Mouse (Mus musculus) 416B (cell line): ENCODE results near the gene Nkx2-9.

Experiments used
- DNase-seq: peaks from one replicate; pipeline ENCODE4 v3.0.0; 2011; ENCODE audit warnings: low read depth

The Nkx2-9 gene

GRCm38 (mm10) chr12:56612761-56613437, at the start of gene Nkx2-9:
Nkx2-9 (minus strand) TSS chr12:56613284.
- no peak for DNase-seq

DNA sequence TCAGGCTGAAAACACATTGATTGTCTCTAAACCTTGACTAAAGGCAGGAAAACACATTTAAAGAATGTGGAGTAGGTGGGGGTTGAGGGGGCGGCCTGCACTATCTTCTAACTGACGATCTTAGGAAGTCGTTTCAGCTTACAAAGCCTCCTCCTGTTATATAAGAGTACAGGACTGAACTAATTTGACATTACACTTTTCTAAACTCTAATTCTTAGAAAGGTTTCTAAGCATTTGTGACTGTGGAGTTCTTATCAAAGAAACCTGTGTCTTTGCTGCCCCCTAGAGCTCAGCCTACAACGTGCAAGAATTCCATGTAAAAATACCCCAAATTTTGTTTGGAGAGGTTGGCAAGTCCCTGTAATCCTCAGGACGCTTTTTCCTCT, 24.1 kb upstream of the Nkx2-9 start:
- peak; percentile 68 for DNase-seq

DNA sequence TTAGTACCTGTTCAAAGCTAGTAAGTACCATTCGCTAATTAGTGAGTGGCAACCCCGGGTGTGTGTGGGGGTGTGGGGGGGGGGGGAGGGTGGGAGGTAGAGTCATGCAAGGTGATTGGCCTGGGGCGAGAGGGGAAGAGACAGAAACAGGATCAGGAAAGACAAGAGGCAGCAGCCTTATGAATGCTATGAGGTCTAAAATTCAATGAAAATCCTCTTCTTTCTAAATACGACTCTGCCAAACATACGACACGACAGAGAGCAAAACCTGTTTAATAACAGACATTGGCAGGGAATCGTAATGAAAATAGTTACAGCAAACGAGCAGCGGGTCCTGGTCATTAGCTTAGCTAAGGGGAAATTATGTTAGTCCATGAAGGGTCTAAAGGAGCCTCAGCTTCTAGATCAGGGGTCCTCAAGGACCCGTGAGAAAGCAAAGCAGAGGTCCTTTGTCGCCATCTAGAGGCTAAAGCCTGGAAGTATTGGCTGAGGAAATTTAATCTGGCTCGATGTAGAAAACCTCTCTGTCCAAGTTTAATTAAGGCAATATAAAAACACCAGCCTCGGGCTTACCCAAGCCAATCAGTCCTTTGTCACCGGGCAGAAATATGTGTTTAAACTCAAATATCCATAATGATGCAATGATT, 23.6 kb upstream of the Nkx2-9 start:
- DNase-seq: peak; percentile 56

DNA sequence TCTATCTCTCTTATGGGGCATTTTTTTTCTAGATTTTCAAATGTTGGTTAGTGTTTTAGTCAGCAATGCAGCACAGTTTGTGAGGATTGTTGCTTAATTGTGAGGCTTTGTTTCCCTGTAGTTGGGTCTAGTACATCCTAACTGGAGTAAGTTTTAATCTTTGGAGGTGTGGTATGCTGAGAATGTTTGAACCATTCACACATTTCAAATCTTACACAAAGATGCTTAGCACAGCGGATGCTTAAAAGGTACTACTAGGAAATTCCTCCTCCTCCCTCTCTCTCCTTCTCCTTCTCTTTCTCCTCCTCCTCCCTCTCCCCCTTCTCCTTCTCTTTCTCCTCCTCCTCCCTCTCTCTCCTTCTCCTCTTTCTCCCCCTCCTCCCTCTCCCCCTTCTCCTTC, 3.0 kb upstream of the Nkx2-9 start:
- DNase-seq: no peak

GRCm38 (mm10) chr12:56615391-56615790, 2.3 kb upstream of the Nkx2-9 start:
- no peak for DNase-seq

DNA sequence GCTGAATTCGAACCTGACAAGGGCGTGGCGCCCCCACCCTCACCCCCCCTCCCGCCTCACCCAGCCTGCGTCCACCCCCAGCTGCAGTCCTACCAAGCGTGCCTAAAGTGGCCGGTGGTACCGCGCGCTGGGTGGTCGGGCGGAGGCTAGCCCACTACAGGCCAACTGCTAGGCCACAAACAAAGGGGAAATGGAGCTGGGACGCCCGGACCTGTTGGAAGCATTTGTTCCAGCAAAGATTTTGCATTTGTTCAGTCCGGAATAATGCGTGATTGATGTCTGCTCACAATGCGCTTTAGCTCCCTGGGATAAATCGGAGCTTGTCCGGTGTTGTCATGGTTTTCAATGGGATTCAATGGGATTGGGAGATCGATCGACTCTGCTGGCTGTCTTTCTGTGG, 1.4 kb upstream of the Nkx2-9 start:
- DNase-seq: no peak

DNA sequence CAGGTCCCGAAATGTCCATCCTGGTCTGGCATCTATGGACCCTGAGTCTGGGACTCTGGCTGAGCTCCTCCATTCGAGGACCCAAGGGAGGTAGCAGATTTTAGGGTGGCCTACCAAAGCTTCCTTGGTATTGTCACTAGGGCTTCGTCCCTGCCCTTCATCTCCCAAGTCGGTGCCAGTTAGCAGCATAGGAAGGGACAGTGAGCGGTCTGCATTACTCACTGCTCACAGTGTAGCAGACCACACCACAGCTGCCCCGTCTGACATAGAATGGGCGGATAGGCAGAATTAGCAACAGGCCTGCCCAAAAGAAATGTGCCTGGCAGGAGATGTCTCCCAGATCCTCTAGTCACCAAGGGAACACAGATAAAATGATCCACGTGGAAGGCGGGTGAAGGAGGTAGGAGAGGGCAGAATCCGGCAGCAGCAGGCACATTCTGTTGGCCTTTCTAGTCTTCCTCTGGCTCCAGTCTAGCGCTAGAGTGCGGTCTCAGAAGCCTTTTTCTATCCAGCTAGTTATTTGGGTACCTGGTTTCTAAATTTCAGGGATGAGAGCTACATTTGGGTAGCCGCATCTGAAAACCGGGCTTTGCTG, 929 bp upstream of the Nkx2-9 start:
- DNase-seq: no peak

- no peak for DNase-seq
Measured at GRCm38 (mm10) chr12:56613438-56613830, 350 bp upstream of the Nkx2-9 start.

DNA sequence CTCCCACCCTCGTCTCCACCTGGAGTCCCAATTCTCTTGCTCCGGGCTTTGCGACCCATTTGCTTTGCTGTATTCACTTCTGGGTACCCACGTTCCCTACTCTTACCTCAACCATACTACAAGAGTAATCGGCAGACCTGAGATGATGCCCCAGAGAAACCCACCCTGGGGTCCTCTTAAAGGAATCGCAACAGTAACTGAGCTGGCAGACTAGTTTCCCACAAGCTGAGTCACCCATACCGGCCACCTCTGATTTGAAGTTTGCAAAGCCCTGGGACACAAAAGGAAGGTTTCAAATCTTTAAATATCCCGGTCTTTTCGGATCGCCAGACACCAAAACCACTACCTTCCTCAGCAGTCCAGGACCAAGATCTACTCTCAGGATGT, 742 bp downstream of the Nkx2-9 start:
- DNase-seq: no peak

DNA sequence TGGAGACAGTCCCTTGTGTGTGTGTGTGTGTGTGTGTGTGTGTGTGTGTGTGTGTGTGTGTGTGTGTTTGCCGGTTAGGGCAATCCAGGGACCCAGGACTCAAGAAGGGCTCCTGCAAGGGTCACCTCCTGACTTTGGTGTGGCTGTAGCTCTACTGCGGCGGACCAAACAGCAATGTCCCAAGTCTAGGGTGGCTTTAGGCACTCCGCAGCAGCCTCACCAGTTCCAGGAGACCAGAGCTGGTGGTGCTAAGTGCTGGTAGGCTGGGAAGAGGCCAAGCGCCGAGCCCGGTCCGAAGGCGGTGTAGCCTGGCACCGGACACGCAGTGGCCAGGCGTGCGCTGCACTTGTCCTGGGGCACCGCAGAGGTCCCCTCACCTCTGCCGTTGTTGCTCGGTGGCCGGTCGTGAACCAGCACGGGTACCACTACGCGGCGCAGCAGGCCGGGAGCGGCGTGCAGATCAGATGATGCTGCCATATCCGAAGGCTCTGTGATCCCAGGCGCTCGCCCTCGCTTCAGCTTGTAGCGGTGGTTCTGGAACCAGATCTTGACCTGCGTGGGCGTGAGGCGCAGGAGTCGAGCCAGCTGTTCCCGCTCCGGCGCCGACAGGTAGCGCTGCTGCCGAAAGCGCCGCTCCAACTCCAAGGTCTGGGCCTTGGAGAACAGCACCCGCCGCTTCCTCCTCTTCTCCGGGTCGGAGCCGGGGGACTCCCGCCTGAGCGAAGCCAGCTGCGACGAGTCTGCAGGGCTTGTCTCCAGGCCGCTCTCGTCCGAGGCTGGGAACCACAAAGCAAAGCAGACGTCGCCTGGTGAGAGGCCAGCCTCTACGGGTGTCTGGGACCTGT, 1.4 kb downstream of the Nkx2-9 start:
- DNase-seq: no peak

DNA sequence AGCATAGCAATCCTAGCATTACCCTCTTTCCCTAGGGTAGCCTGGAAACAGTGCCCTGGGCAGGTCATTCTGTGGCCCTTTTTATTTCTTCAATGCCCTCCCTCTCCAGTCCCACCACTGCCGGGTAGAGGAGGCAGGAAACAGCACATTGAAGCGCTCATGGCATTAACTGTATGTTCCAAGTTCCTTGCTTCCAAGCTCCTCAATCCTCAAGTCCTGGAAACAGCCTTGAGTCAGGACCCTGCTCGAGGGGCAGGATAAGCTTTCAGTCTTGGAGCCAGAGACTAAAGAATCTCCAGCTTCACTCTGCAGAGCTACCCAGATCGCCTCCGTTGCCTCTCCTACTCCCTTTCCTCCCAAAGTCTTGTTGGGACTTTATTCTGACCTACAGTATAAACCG, 2.2 kb downstream of the Nkx2-9 start:
- no peak for DNase-seq

GRCm38 (mm10) chr12:56591722-56592121, 21.4 kb downstream of the Nkx2-9 start:
- DNase-seq: peak; percentile 20

- DNase-seq: peak; percentile 45
Measured at GRCm38 (mm10) chr12:56587830-56588229, 25.3 kb downstream of the Nkx2-9 start.
